In the genomic region with DNA sequence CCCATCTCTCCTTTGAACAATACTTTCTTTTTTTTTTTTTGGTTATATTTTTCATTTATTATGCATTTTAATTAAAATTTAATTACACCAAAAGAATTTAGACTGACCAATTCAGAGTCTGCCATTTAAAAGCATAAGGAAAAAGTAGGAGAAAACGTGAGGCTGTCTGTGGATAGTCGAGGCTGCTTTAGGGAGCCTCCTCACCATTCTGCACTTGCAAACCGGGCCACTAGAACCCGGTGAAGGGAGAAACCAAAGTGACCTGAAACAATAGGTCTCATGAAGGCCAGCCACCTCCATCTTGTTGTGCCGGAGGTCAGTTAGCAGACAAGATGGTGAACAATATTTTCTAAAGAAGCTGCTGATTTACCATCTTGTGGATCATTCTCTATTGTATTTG, we compare ENCODE assay signal across 8 mouse cellular contexts. TPM values are rescaled to one million over a fixed set of nuclear protein-coding genes. Genes with fewer than 3 reads are reported as not detected.
A peak's percentile ranks its signal among the peaks of the same experiment; 100 is the strongest.
DNase-seq lines count a peak whose midpoint lies in the region; ATAC-seq and TF ChIP-seq lines count a peak whose summit lies in the region.
"Not testable (repeated sequence)": the region's sequence is repeated elsewhere in the genome, so short reads cannot be mapped to it uniquely, and the experiment has no call there.
"Had no signal": no experiment of that assay in that cellular context is flagged by ENCODE, and none has a peak within 500 bp of the region (broad histone marks: within the 10 kb centered on the region; RNA-seq: fewer than 3 reads in every experiment).

No protein-coding gene starts in this region.

- peak; percentile 100 for ATAC-seq in erythroid progenitor cell, adult 5-6 weeks (replicated peaks; ENCODE audit: low FRiP score, poor library complexity, severe bottlenecking)
- ATAC-seq in heart, embryonic 14.5 days (ENCODE audit: insufficient number of reproducible peaks, insufficient read depth, low FRiP score, low read depth) = peak; percentile 89
- ATAC-seq in limb, embryonic 14.5 days (ENCODE audit: low FRiP score, low read depth) = peak; percentile 57
- peak; percentile 73 for ATAC-seq in midbrain, embryonic 11.5 days (ENCODE audit: low FRiP score)
- peak; percentile 82 for ATAC-seq in stomach, embryonic 14.5 days (ENCODE audit: insufficient number of reproducible peaks, insufficient read depth, low FRiP score, low read depth)

- DNase-seq in ZHBTc4 (ENCODE audit: low read depth, low spot score) = peak; percentile 57
- peak; percentile 74 for DNase-seq in kidney, adult 9 months
- not testable (repeated sequence) for DNase-seq in limb, embryonic 14.5 days (ENCODE audit: low spot score); midbrain, embryonic 11.5 days (ENCODE audit: low spot score, missing footprints)

- 79% methylated on average over 5 of the region's 5 CpGs for WGBS in heart, embryonic 14.5 days
- 82% methylated on average over 5 of the region's 5 CpGs for WGBS in limb, embryonic 14.5 days
- WGBS in midbrain, embryonic 11.5 days = 87% methylated on average over 5 of the region's 5 CpGs
- 84% methylated on average over 5 of the region's 5 CpGs for WGBS in stomach, embryonic 14.5 days

- not testable (repeated sequence) for H3K4me2 ChIP-seq in heart, embryonic 14.5 days (ENCODE audit: low read length); limb, embryonic 14.5 days (replicated peaks; ENCODE audit: low read depth, low read length, severe bottlenecking); midbrain, embryonic 11.5 days; stomach, embryonic 14.5 days (replicated peaks; ENCODE audit: low read depth, low read length)

- not testable (repeated sequence) for TF ChIP-seq POLR2A in limb, embryonic 14.5 days (IDR thresholded peaks at IDR 0.05; ENCODE audit: borderline replicate concordance, extremely low read depth, insufficient read depth, insufficient read length)

- H3K4me1 ChIP-seq in heart, embryonic 14.5 days (ENCODE audit: control insufficient read depth in 2 of 2, insufficient read depth in 2 of 2, low read length in 2 of 2); limb, embryonic 14.5 days (ENCODE audit: control insufficient read depth, insufficient read depth, low read length); midbrain, embryonic 11.5 days (ENCODE audit: control insufficient read depth, insufficient read depth, low read length); stomach, embryonic 14.5 days (ENCODE audit: control insufficient read depth, insufficient read depth, low read length): not testable (repeated sequence)

- H3K27me3 ChIP-seq in heart, embryonic 14.5 days (ENCODE audit: control insufficient read depth, insufficient read depth, low read length); limb, embryonic 14.5 days (ENCODE audit: control insufficient read depth, insufficient read depth, low read length); midbrain, embryonic 11.5 days (ENCODE audit: control insufficient read depth, insufficient read depth, low read length); stomach, embryonic 14.5 days (ENCODE audit: control insufficient read depth, insufficient read depth, low read length): not testable (repeated sequence)

- not testable (repeated sequence) for H3K4me3 ChIP-seq in heart, embryonic 14.5 days (ENCODE audit: control insufficient read depth in 1 of 2, insufficient read depth in 1 of 2, low read depth in 1 of 2, low read length in 2 of 2); limb, embryonic 14.5 days (replicated peaks; ENCODE audit: low read length); midbrain, embryonic 11.5 days (ENCODE audit: low read depth, low read length); stomach, embryonic 14.5 days (ENCODE audit: low read depth, low read length)

- not testable (repeated sequence) for H3K9ac ChIP-seq in heart, embryonic 14.5 days (ENCODE audit: low read length); limb, embryonic 14.5 days (ENCODE audit: low read depth, low read length, severe bottlenecking); midbrain, embryonic 11.5 days (ENCODE audit: low read length); stomach, embryonic 14.5 days (replicated peaks; ENCODE audit: low read depth, low read length)

- not testable (repeated sequence) for H3K27ac ChIP-seq in heart, embryonic 14.5 days (replicated peaks in 1 of 2; ENCODE audit: control insufficient read depth in 1 of 2, insufficient read depth in 1 of 2, low read depth in 2 of 2, low read length in 2 of 2); limb, embryonic 14.5 days (replicated peaks; ENCODE audit: low read depth, low read length); midbrain, embryonic 11.5 days (ENCODE audit: low read depth, low read length); stomach, embryonic 14.5 days (ENCODE audit: low read length)

- H3K36me3 ChIP-seq in heart, embryonic 14.5 days (ENCODE audit: control insufficient read depth, insufficient read depth, low read length); limb, embryonic 14.5 days (ENCODE audit: control insufficient read depth, insufficient read depth, low read length); midbrain, embryonic 11.5 days (ENCODE audit: control insufficient read depth, insufficient read depth, low read length); stomach, embryonic 14.5 days (ENCODE audit: control insufficient read depth, insufficient read depth, low read length): not testable (repeated sequence)

- H3K9me3 ChIP-seq in heart, embryonic 14.5 days (ENCODE audit: control insufficient read depth, low read length); limb, embryonic 14.5 days (ENCODE audit: control insufficient read depth, low read length); midbrain, embryonic 11.5 days (ENCODE audit: control insufficient read depth, low read length); stomach, embryonic 14.5 days (ENCODE audit: control insufficient read depth, low read depth, low read length): not testable (repeated sequence)

RNA-seq across cellular contexts. Expression of gene Acox2, which starts 27.4 kb away (rescaled TPM):
- total RNA-seq in erythroid progenitor cell, adult 5-6 weeks (2015; ENCODE audit: low replicate concordance) = not detected in 2 replicates
- total RNA-seq in erythroid progenitor cell, adult 5-6 weeks (2017; ENCODE audit: low replicate concordance) = not detected in 2 replicates
- polyA plus RNA-seq in heart, embryonic 14.5 days (2014; fragmentation: Nextera tagmentation; extraction: Ambion mirVana) = not detected in 2 replicates
- 0.05 and 0.41 TPM in 2 replicates for polyA plus RNA-seq in limb, embryonic 14.5 days (2012; rRNA removed)
- not detected in 2 replicates for polyA plus RNA-seq in limb, embryonic 14.5 days (2014; fragmentation: Nextera tagmentation; extraction: Ambion mirVana)
- not detected in 2 replicates for polyA plus RNA-seq in midbrain, embryonic 11.5 days (2014; fragmentation: Nextera tagmentation; extraction: Ambion mirVana)
- 0.34 TPM in 1 of 2 replicates, not detected in the other for polyA plus RNA-seq in stomach, embryonic 14.5 days (2014; fragmentation: Nextera tagmentation; extraction: Ambion mirVana)
- total RNA-seq: layer of hippocampus, adult 18-20 months had no signal

RNA-seq across cellular contexts. Expression of gene Fam107a, which starts 31.2 kb away (rescaled TPM):
- total RNA-seq in erythroid progenitor cell, adult 5-6 weeks (2015; ENCODE audit: low replicate concordance) = not detected in 2 replicates
- not detected in 2 replicates for total RNA-seq in erythroid progenitor cell, adult 5-6 weeks (2017; ENCODE audit: low replicate concordance)
- 0.32 and 0.36 TPM in 2 replicates for polyA plus RNA-seq in heart, embryonic 14.5 days (2014; fragmentation: Nextera tagmentation; extraction: Ambion mirVana)
- 0.78 and 1.0 TPM in 2 replicates for polyA plus RNA-seq in limb, embryonic 14.5 days (2012; rRNA removed)
- polyA plus RNA-seq in limb, embryonic 14.5 days (2014; fragmentation: Nextera tagmentation; extraction: Ambion mirVana) = 0.11 and 0.19 TPM in 2 replicates
- 0.20 and 0.33 TPM in 2 replicates for polyA plus RNA-seq in midbrain, embryonic 11.5 days (2014; fragmentation: Nextera tagmentation; extraction: Ambion mirVana)
- 0.30 and 0.43 TPM in 2 replicates for polyA plus RNA-seq in stomach, embryonic 14.5 days (2014; fragmentation: Nextera tagmentation; extraction: Ambion mirVana)
